Mouse (Mus musculus): ENCODE results near the gene Etnppl.

GRCm38 (mm10) chr3:130628358-130628757 is 11.1 kb downstream of the Etnppl start:
- TF ChIP-seq CTCF (IDR thresholded peaks at IDR 0.05; ENCODE audit: extremely low read depth, insufficient read depth, low read length) (no peak), POLR2A (IDR thresholded peaks at IDR 0.05; ENCODE audit: extremely low read depth, insufficient read depth, low read length) (no peak)
